Mouse (Mus musculus) kidney, postnatal 0 days (tissue): ENCODE results near the gene Map3k14. TPM values are rescaled to one million over a fixed set of nuclear protein-coding genes. Genes with fewer than 3 reads are reported as not detected.
A peak's percentile ranks its signal among the peaks of the same experiment; 100 is the strongest.

Experiments
- ATAC-seq: fragments of 200-750 bp; cut with Nextera tagmentation; replicated peaks from 2 replicates; pipeline ENCODE4 v1.8.0; 2017; ENCODE audit warnings: low read depth, moderate number of reproducible peaks, moderate TSS enrichment, moderate library complexity; ENCODE audit not compliant: low FRiP score
- DNase-seq: peaks from one replicate; pipeline ENCODE4 v3.0.0-alpha.2; 2016; ENCODE audit warnings: low spot score
- H3K27ac ChIP-seq: fragments of 300-500 bp; sonication (generic); 2 replicates; pipeline ENCODE4 v1.5.1; 2014; ENCODE audit warnings: mild to moderate bottlenecking
- H3K27me3 ChIP-seq: fragments of 300-500 bp; sonication (generic); 2 replicates; pipeline ENCODE4 v1.6.1; 2014; ENCODE audit warnings: low read length, mixed read lengths; ENCODE audit not compliant: insufficient read depth
- H3K36me3 ChIP-seq: fragments of 300-500 bp; sonication (generic); 2 replicates; pipeline ENCODE4 v1.6.1; 2014; ENCODE audit warnings: low read length, mixed read lengths; ENCODE audit not compliant: insufficient read depth
- H3K4me1 ChIP-seq: fragments of 300-500 bp; sonication (generic); replicated peaks from 2 replicates; pipeline ENCODE4 v1.6.1; 2014; ENCODE audit warnings: antibody characterized with exemption, low read length, mixed read lengths; ENCODE audit not compliant: insufficient read depth
- H3K4me2 ChIP-seq: fragments of 300-500 bp; sonication (generic); 2 replicates; pipeline ENCODE4 v1.6.1; 2014; ENCODE audit warnings: mild to moderate bottlenecking, low read length, moderate library complexity, mixed read lengths
- H3K4me3 ChIP-seq: fragments of 300-500 bp; sonication (generic); replicated peaks from 2 replicates; pipeline ENCODE4 v1.5.1; 2014; ENCODE audit warnings: low read depth, low read length
- H3K9ac ChIP-seq: fragments of 300-500 bp; sonication (generic); 2 replicates; pipeline ENCODE4 v1.6.1; 2014; ENCODE audit warnings: low read depth, low read length
- H3K9me3 ChIP-seq: fragments of 300-500 bp; sonication (generic); replicated peaks from 2 replicates; pipeline ENCODE4 v1.6.1; 2016; ENCODE audit warnings: low read length, inconsistent platforms, mixed read lengths
- CTCF ChIP-seq: IDR thresholded peaks from 2 replicates; pipeline ENCODE4 v1.5.1; 2016; ENCODE audit warnings: antibody characterized with exemption, low read depth, mild to moderate bottlenecking, moderate library complexity
- WGBS: fragments of 180-500 bp; shearing (Covaris S2); extraction: QIAGEN DNeasy Blood & Tissue Kit; methylation state at CpG from one replicate; pipeline ENCODE4 v1.1.7; 2014; 5-methylcytosine and 5-hydroxymethylcytosine counted together
- polyA plus RNA-seq: library from polyadenylated mRNA; unstranded; fragments of >200 nt; fragmentation: Nextera tagmentation; extraction: Ambion mirVana; gene quantifications from 2 replicates; pipeline ENCODE4 v1.2.1, GENCODE M21; 2015

The Map3k14 gene
- polyA plus RNA-seq, 1 experiment from 2014 or later, result 3.2 TPM

DNA sequence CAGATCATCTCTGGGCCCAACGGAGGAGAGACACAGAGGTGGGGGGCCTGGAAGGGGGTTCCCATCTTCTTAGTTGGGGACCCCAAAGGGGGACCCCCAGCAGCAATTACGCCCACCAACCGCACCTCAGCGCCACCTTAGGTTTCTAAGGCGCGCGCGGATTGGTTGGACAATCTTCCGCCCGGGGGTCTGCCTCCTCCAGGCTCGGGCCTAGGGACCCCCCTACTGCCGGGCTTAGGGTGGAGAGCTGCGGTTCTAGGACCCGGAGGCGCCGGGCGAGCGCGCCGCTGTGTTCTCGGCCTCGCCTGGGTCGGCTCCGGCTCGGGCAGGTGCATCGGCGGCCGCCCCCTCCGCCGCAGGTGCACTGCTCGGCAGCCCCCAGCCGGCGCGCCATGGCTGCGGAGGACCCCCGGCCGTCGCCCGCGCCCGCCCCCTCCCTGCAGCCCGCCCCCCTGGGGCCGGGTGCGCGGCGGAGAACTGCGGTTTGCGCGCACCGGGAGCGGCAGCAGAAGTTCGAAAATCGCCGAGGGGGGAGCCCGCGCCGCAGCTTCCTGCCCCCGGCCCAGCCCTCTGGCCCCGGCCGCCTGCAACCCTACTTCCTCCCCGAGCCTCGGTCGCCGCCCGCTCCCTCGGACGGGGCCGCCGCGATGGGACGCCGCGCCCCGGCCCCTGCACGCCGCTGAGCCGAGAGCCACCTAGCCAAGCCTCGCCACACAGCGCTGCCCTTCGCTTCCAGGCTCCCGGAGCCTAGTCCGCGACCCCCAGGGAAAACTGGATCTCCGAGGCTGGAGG, 96.6 kb downstream of the Map3k14 start, which contains the start of gene Fmnl1:
Gene Fmnl1, plus strand, starts transcription at position 614 of the 792 bp plus-strand sequence.
- TF ChIP-seq CTCF, result no peak
- Histone ChIP-seq H3K27me3 (no peaks in the 10 kb centered on the region), H3K4me3 (peak within 1 kb of the TSS; percentile 69), H3K9me3 (no peaks in the 10 kb centered on the region), H3K4me1 (0 out of 2 replicates have a peak, but pooled peaks cover 15% of the 10 kb centered on the region), H3K9ac (peak within 1 kb of the TSS; percentile 71), H3K36me3 (no peaks in the 10 kb centered on the region), H3K27ac (peak within 1 kb of the TSS; percentile 52; the same call in 1 of the 2 replicates), H3K4me2 (peak within 1 kb of the TSS; percentile 99)
- peak; percentile 33 for DNase-seq
- ATAC-seq, result peak; percentile 34; the same call in 1 of the 2 replicates
- 1% methylated on average over 72 of the region's 84 CpGs for WGBS

DNA sequence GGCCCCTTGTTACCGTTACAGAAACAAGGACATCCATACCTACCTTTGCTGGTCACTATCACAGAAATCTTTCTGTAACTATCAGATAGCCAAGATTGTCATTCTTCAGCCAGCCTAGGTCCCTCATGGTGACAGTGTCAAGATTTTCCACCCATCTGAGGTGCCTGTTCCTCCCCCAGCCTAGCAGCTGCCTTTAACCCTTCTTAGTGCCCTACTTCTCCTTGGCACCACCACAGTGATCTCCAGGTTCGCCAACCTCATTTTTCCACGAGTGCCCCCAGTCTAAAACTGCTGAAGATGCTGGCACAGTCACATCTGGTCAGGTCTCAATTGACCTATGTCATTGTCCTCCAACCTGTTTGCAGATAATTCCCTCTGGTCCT, 97.2 kb downstream of the Map3k14 start:
- ATAC-seq, result no peak
- WGBS, result 39% methylated on average over 3 of the region's 3 CpGs
- Histone ChIP-seq H3K27me3 (no peaks in the 10 kb centered on the region), H3K27ac (no peak overlapping the region), H3K9me3 (no peaks in the 10 kb centered on the region), H3K4me1 (0 out of 2 replicates have a peak, but pooled peaks cover 14% of the 10 kb centered on the region), H3K4me2 (peak overlapping the region; percentile 99), H3K36me3 (no peaks in the 10 kb centered on the region), H3K9ac (peak overlapping the region; percentile 71; the same call in 1 of the 2 replicates), H3K4me3 (peak overlapping the region; percentile 69; the same call in 1 of the 2 replicates)
- no peak for TF ChIP-seq CTCF
- DNase-seq, result no peak

Other genes with a start within 250 kb of the Map3k14 start
- 60.3 and 60.7 TPM in 2 replicates for gene Nmt1, start 239.3 kb downstream of the Map3k14 start, polyA plus RNA-seq
- 103 and 106 TPM in 2 replicates for gene Dcakd, start 239.1 kb downstream of the Map3k14 start, polyA plus RNA-seq
- gene Plcd3, start 165.8 kb downstream of the Map3k14 start, polyA plus RNA-seq, result 4.2 and 5.6 TPM in 2 replicates
- 36.6 and 39.7 TPM in 2 replicates for gene Acbd4, start 165.8 kb downstream of the Map3k14 start, polyA plus RNA-seq
- gene Hexim1, start 151.2 kb downstream of the Map3k14 start, polyA plus RNA-seq, result 6.5 and 6.8 TPM in 2 replicates
- 6.5 and 6.9 TPM in 2 replicates for gene Hexim2, start 135.0 kb downstream of the Map3k14 start, polyA plus RNA-seq
- gene Fmnl1, start 96.4 kb downstream of the Map3k14 start, polyA plus RNA-seq, result 2.6 and 3.4 TPM in 2 replicates
- gene 1700023F06Rik, start 58.9 kb downstream of the Map3k14 start, polyA plus RNA-seq, result 0.37 and 0.47 TPM in 2 replicates
- gene Spata32, start 49.0 kb downstream of the Map3k14 start, polyA plus RNA-seq, result not detected in 2 replicates
- gene Arhgap27, start 96.2 kb upstream of the Map3k14 start, polyA plus RNA-seq, result 15.9 and 16.6 TPM in 2 replicates
- 5.4 and 6.1 TPM in 2 replicates for gene Plekhm1, start 145.2 kb upstream of the Map3k14 start, polyA plus RNA-seq
- not detected in 2 replicates for gene Lrrc37a, start 237.1 kb upstream of the Map3k14 start, polyA plus RNA-seq